Mouse (Mus musculus): ENCODE data around the gene Uqcr10. TPM values are rescaled to one million over a fixed set of nuclear protein-coding genes. Genes with fewer than 3 reads are reported as not detected.

The Uqcr10 gene
- polyA plus RNA-seq, 1 experiment from 2014 or later: 1,046 TPM

- H3K27me3 ChIP-seq (ENCODE audit: insufficient read depth, poor library complexity, severe bottlenecking): no peaks in the 10 kb centered on the region
- H3K4me3 ChIP-seq: no peak overlapping the region
- no peaks in the 10 kb centered on the region for H3K9me3 ChIP-seq
- no peak for DNase-seq (ENCODE audit: low spot score)
- H3K36me3 ChIP-seq: peaks cover 62% of the 10 kb centered on the region
- no peak overlapping the region for H3K27ac ChIP-seq
- 82% methylated on average over 7 of the region's 7 CpGs for WGBS
- 0 out of 2 replicates have a peak, but pooled peaks cover 4% of the 10 kb centered on the region for H3K4me1 ChIP-seq
These were observed 43.7 kb downstream of the Uqcr10 start for GRCm38 (mm10) chr11:4660309-4661025.

GRCm38 (mm10) chr11:4659818-4660217, 44.3 kb downstream of the Uqcr10 start:
- no peak for DNase-seq (ENCODE audit: low spot score)
- 66% methylated on average over 1 of the region's 1 CpGs for WGBS
- H3K27ac ChIP-seq: no peak overlapping the region
- 0 out of 2 replicates have a peak, but pooled peaks cover 4% of the 10 kb centered on the region for H3K4me1 ChIP-seq
- peaks cover 65% of the 10 kb centered on the region for H3K36me3 ChIP-seq
- H3K4me3 ChIP-seq: no peak overlapping the region
- no peaks in the 10 kb centered on the region for H3K27me3 ChIP-seq (ENCODE audit: insufficient read depth, poor library complexity, severe bottlenecking)
- H3K9me3 ChIP-seq: no peaks in the 10 kb centered on the region

Other genes with a start within 250 kb of the Uqcr10 start
- gene Mtmr3, start 109.5 kb downstream of the Uqcr10 start, polyA plus RNA-seq (2016; fragmentation: Nextera tagmentation; extraction: Ambion mirVana): 23.7 and 28.0 TPM in 2 replicates
- gene Gm11032, start 84.3 kb downstream of the Uqcr10 start, polyA plus RNA-seq (2016; fragmentation: Nextera tagmentation; extraction: Ambion mirVana): not detected in 2 replicates
- gene Ascc2, start 66.6 kb downstream of the Uqcr10 start, polyA plus RNA-seq (2016; fragmentation: Nextera tagmentation; extraction: Ambion mirVana): 32.2 and 36.1 TPM in 2 replicates
- gene Zmat5, start 336 bp upstream of the Uqcr10 start, polyA plus RNA-seq (2016; fragmentation: Nextera tagmentation; extraction: Ambion mirVana): 63.4 and 66.7 TPM in 2 replicates
- 0.11 and 0.15 TPM in 2 replicates for gene Cabp7, start 42.4 kb upstream of the Uqcr10 start, polyA plus RNA-seq (2016; fragmentation: Nextera tagmentation; extraction: Ambion mirVana)
- 43.2 and 52.5 TPM in 2 replicates for gene Nf2, start 145.2 kb upstream of the Uqcr10 start, polyA plus RNA-seq (2016; fragmentation: Nextera tagmentation; extraction: Ambion mirVana)
- gene Nipsnap1, start 169.6 kb upstream of the Uqcr10 start, polyA plus RNA-seq (2016; fragmentation: Nextera tagmentation; extraction: Ambion mirVana): 43.6 and 60.9 TPM in 2 replicates
- gene Thoc5, start 191.0 kb upstream of the Uqcr10 start, polyA plus RNA-seq (2016; fragmentation: Nextera tagmentation; extraction: Ambion mirVana): 32.2 and 36.9 TPM in 2 replicates
- gene Nefh, start 243.7 kb upstream of the Uqcr10 start, polyA plus RNA-seq (2016; fragmentation: Nextera tagmentation; extraction: Ambion mirVana): 0.39 and 0.74 TPM in 2 replicates

All from heart, embryonic 10.5 days (tissue).